Mouse (Mus musculus): ENCODE measurements around the gene Ubac2.

- TF ChIP-seq GATA1 (IDR thresholded peaks at IDR 0.05; ENCODE audit: borderline replicate concordance, low read length): no peak
- no peak for TF ChIP-seq FLI1 (IDR thresholded peaks at IDR 0.05; ENCODE audit: low read length)
These were observed 122.1 kb downstream of the Ubac2 start for GRCm38 (mm10) chr14:122000346-122001105.

All from megakaryocyte, embryonic 14.5 days (primary cell).